Mouse (Mus musculus) hindbrain, postnatal 0 days (tissue): ENCODE measurements around the gene Tcn2. TPM values are rescaled to one million over a fixed set of nuclear protein-coding genes. Genes with fewer than 3 reads are reported as not detected.
"Not testable (repeated sequence)": the region's sequence is repeated elsewhere in the genome, so short reads cannot be mapped to it uniquely, and the experiment has no call there.

Experiments used
- ATAC-seq: fragments of 200-750 bp; cut with Nextera tagmentation; 2 replicates; pipeline ENCODE4 v1.8.0; 2017; ENCODE audit warnings: mild to moderate bottlenecking, moderate TSS enrichment, moderate library complexity
- DNase-seq: peaks from one replicate; pipeline ENCODE4 v3.0.0-alpha.2; 2015; ENCODE audit warnings: low spot score
- H3K27ac ChIP-seq: fragments of 300-500 bp; sonication (generic); 2 replicates; pipeline ENCODE4 v1.5.1; 2014; ENCODE audit warnings: mild to moderate bottlenecking
- H3K27me3 ChIP-seq: fragments of 300-500 bp; sonication (generic); 2 replicates; pipeline ENCODE4 v1.6.1; 2014; ENCODE audit warnings: low read length, mixed read lengths; ENCODE audit not compliant: insufficient read depth
- H3K36me3 ChIP-seq: fragments of 300-500 bp; sonication (generic); 2 replicates; pipeline ENCODE4 v1.6.1; 2014; ENCODE audit warnings: low read length, mixed read lengths; ENCODE audit not compliant: insufficient read depth
- H3K4me1 ChIP-seq: fragments of 300-500 bp; sonication (generic); 2 replicates; pipeline ENCODE4 v1.6.1; 2014; ENCODE audit warnings: antibody characterized with exemption, low read length, mixed read lengths; ENCODE audit not compliant: insufficient read depth
- H3K4me2 ChIP-seq: fragments of 300-500 bp; sonication (generic); 2 replicates; pipeline ENCODE4 v1.6.1; 2014; ENCODE audit warnings: low read depth, mild to moderate bottlenecking, low read length, moderate library complexity, mixed read lengths
- H3K4me3 ChIP-seq: fragments of 300-500 bp; sonication (generic); 2 replicates; pipeline ENCODE4 v1.5.1; 2014; ENCODE audit warnings: low read length
- H3K9ac ChIP-seq: fragments of 300-500 bp; sonication (generic); replicated peaks from 2 replicates; pipeline ENCODE4 v1.6.1; 2014; ENCODE audit warnings: mild to moderate bottlenecking, low read length, moderate library complexity, mixed read lengths
- H3K9me3 ChIP-seq: fragments of 300-500 bp; sonication (generic); 2 replicates; pipeline ENCODE4 v1.6.1; 2016; ENCODE audit warnings: low read length, mixed read lengths
- CTCF ChIP-seq: IDR thresholded peaks from 2 replicates; pipeline ENCODE4 v1.5.1; 2016; ENCODE audit warnings: antibody characterized with exemption, control low read depth, low read depth
- WGBS: fragments of 180-500 bp; shearing (Covaris S2); extraction: QIAGEN DNeasy Blood & Tissue Kit; methylation state at CpG from one replicate; pipeline ENCODE4 v1.1.7; 2014; 5-methylcytosine and 5-hydroxymethylcytosine counted together
- polyA plus RNA-seq: library from polyadenylated mRNA; unstranded; fragments of >200 nt; fragmentation: Nextera tagmentation; extraction: Ambion mirVana; gene quantifications from 2 replicates; pipeline ENCODE4 v1.2.1, GENCODE M21; 2015
- total RNA-seq: library from RNA; depleted of rRNA; stranded (reverse); fragments of >200 nt; gene quantifications from 2 replicates; pipeline ENCODE4 v1.2.3, GENCODE M21; 2014

The Tcn2 gene
- total and polyA plus RNA-seq, 2 experiments from 2014 or later = 29.3 to 39.4 TPM

GRCm38 (mm10) chr11:3914109-3914840 lies 17.7 kb downstream of the Tcn2 start, which contains the start of gene Slc35e4:
Gene Slc35e4, minus strand, starts transcription at chr11:3914664.
- H3K4me3 ChIP-seq = peak within 1 kb of the TSS; percentile 67
- no peaks in the 10 kb centered on the region for H3K36me3 ChIP-seq
- TF ChIP-seq CTCF = peak; percentile 96
- peaks cover 28% of the 10 kb centered on the region for H3K4me1 ChIP-seq
- H3K27me3 ChIP-seq = no peaks in the 10 kb centered on the region
- H3K9ac ChIP-seq = peak within 1 kb of the TSS; percentile 77
- peak within 1 kb of the TSS; percentile 93 for H3K27ac ChIP-seq
- H3K4me2 ChIP-seq = peak within 1 kb of the TSS; percentile 93
- H3K9me3 ChIP-seq = no peaks in the 10 kb centered on the region
- WGBS = under 1% methylated on average over 27 of the region's 28 CpGs
- peak; percentile 91 for DNase-seq
- ATAC-seq = peak; percentile 69

- TF ChIP-seq CTCF = no peak; the same call in 1 of the 2 replicates
- WGBS = under 1% methylated on average over 62 of the region's 65 CpGs
- peak; percentile 91 for ATAC-seq
- H3K27me3 ChIP-seq = no peaks in the 10 kb centered on the region
- H3K4me1 ChIP-seq = peaks cover 28% of the 10 kb centered on the region
- peak; percentile 95 for DNase-seq
- H3K9me3 ChIP-seq = no peaks in the 10 kb centered on the region
- peak overlapping the region; percentile 77 for H3K9ac ChIP-seq
- H3K4me2 ChIP-seq = peak overlapping the region; percentile 93
- no peaks in the 10 kb centered on the region for H3K36me3 ChIP-seq
- H3K27ac ChIP-seq = peak overlapping the region; percentile 93
- H3K4me3 ChIP-seq = peak overlapping the region; percentile 67
Observed at GRCm38 (mm10) chr11:3913316-3914108, 18.4 kb downstream of the Tcn2 start.

GRCm38 (mm10) chr11:3912875-3913271 lies 19.1 kb downstream of the Tcn2 start:
- TF ChIP-seq CTCF = peak; percentile 32
- peaks cover 28% of the 10 kb centered on the region for H3K4me1 ChIP-seq

GRCm38 (mm10) chr11:3912100-3912874 lies 19.7 kb downstream of the Tcn2 start:
- Histone ChIP-seq H3K4me2 (peak overlapping the region; percentile 93), H3K4me1 (peaks cover 28% of the 10 kb centered on the region), H3K27ac (peak overlapping the region; percentile 93), H3K9me3 (no peaks in the 10 kb centered on the region), H3K27me3 (no peaks in the 10 kb centered on the region), H3K9ac (peak overlapping the region; percentile 77), H3K36me3 (peaks cover under 1% of the 10 kb centered on the region; the same call in 1 of the 2 replicates), H3K4me3 (peak overlapping the region; percentile 67)
- peak; percentile 71 for DNase-seq
- TF ChIP-seq CTCF = no peak
- ATAC-seq = peak; percentile 22
- WGBS = 8% methylated on average over 19 of the region's 19 CpGs

More at GRCm38 (mm10) chr11:3912875-3913271, 19.1 kb downstream of the Tcn2 start:
- Histone ChIP-seq H3K9me3 (no peaks in the 10 kb centered on the region), H3K27me3 (no peaks in the 10 kb centered on the region), H3K27ac (peak overlapping the region; percentile 93), H3K4me2 (peak overlapping the region; percentile 93), H3K4me3 (peak overlapping the region; percentile 67), H3K36me3 (no peaks in the 10 kb centered on the region), H3K9ac (peak overlapping the region; percentile 77)
- DNase-seq (peak; percentile 46), ATAC-seq (peak; percentile 19)
- 1% methylated on average over 16 of the region's 16 CpGs for WGBS

- H3K9me3 ChIP-seq, DNase-seq, ATAC-seq, H3K27me3 ChIP-seq, H3K36me3 ChIP-seq: not testable (repeated sequence)
- Histone ChIP-seq H3K27ac (peak overlapping the region; percentile 93; the same call in 1 of the 2 replicates), H3K4me2 (peak overlapping the region; percentile 93), H3K4me1 (peaks cover 28% of the 10 kb centered on the region), H3K9ac (peak overlapping the region; percentile 46; the same call in 1 of the 2 replicates), H3K4me3 (peak overlapping the region; percentile 67)
- WGBS = 73% methylated on average over 5 of the region's 6 CpGs
Observed at GRCm38 (mm10) chr11:3911440-3911839, 20.5 kb downstream of the Tcn2 start.
